Mouse (Mus musculus): ENCODE data around the gene Eif4e1b. TPM values are rescaled to one million over a fixed set of nuclear protein-coding genes. Genes with fewer than 3 reads are reported as not detected.

The Eif4e1b gene
- polyA plus RNA-seq, 1 experiment from 2014 or later = not detected

DNA sequence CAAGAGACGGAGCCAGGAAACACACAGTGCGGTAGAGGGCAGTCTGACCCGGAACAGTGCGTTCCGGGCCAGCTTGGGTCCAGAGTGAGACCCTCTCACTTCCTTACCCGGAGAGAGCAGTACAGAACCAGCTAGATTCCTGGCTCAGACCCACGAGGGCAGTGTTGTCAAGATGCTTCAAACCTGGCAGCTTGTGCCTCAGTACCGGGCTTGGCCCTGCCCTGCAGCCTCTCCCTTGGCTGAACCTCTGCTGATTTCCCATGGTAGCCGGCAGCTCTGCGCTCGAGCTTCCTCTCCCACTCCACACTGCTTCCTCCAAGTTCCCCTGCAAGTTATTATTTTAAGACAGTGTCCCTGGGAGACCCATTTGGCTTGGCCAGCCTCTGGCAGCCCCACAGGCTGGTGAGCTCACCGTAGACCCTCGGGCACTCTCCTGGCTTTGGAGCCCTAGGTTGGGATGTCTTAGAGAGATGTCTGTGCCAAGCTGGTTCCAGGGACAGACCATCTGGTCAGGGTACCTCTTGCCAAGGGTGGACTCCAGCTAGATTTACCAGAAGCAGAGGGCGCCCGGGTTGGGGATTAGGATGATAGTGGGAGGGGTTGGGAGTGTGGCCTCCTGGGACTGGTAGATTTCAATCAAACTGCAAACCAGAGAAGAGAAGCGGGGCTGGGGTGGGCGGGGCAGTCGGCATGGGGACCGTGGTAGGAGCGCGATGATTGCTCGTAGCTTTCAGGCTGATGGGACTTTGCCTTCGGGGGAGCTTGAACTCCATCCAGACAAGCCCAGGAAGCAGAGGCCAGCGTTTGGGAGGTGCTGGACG lies 40.5 kb downstream of the Eif4e1b start:
- peak overlapping the region; percentile 31 for H3K4me2 ChIP-seq (ENCODE audit: low read length)
- H3K4me3 ChIP-seq (ENCODE audit: low read depth, low read length) = no peak overlapping the region
- H3K9me3 ChIP-seq (replicated peaks; ENCODE audit: control insufficient read depth, low read length) = no peaks in the 10 kb centered on the region
- DNase-seq (ENCODE audit: low spot score) = peak; percentile 69
- peak overlapping the region; percentile 17; the same call in 1 of the 2 replicates for H3K9ac ChIP-seq (ENCODE audit: low read length)
- no peaks in the 10 kb centered on the region for H3K27me3 ChIP-seq (replicated peaks; ENCODE audit: control insufficient read depth, insufficient read depth, low read length)
- ATAC-seq = peak; percentile 73
- H3K36me3 ChIP-seq (ENCODE audit: control insufficient read depth, insufficient read depth, low read length) = no peaks in the 10 kb centered on the region
- peak overlapping the region; percentile 71; the same call in 1 of the 2 replicates for H3K27ac ChIP-seq (ENCODE audit: low read depth, low read length)
- 14% methylated on average over 25 of the region's 25 CpGs for WGBS
- peaks cover 7% of the 10 kb centered on the region for H3K4me1 ChIP-seq (ENCODE audit: control insufficient read depth, insufficient read depth, low read length)

DNA sequence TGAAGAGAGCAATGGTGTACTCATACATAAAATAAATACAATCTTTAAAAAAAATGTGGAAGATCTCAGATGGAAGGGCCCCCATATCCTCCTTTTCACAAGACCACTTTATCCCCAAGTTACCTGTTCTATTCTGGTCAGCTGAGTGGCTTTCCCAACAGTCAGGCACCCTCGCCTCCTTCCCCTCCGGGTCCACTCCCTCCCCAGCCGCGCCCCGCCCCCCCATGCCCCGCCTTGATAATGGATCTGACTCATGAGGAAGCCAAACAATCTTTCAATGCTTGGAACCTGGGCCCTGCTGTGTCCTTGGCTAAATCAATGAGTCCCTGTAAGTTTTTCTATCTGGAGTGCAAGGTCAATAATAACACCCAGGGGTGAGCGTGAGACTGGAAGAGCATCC lies 44.2 kb downstream of the Eif4e1b start:
- 66% methylated on average over 7 of the region's 7 CpGs for WGBS
- Histone ChIP-seq H3K36me3 (ENCODE audit: control insufficient read depth, insufficient read depth, low read length) (no peaks in the 10 kb centered on the region), H3K9me3 (replicated peaks; ENCODE audit: control insufficient read depth, low read length) (no peaks in the 10 kb centered on the region), H3K9ac (ENCODE audit: low read length) (no peak overlapping the region), H3K27me3 (replicated peaks; ENCODE audit: control insufficient read depth, insufficient read depth, low read length) (no peaks in the 10 kb centered on the region), H3K4me2 (ENCODE audit: low read length) (no peak overlapping the region), H3K4me3 (ENCODE audit: low read depth, low read length) (no peak overlapping the region), H3K4me1 (ENCODE audit: control insufficient read depth, insufficient read depth, low read length) (peaks cover 7% of the 10 kb centered on the region), H3K27ac (ENCODE audit: low read depth, low read length) (no peak overlapping the region)
- ATAC-seq (no peak), DNase-seq (ENCODE audit: low spot score) (no peak)

DNA sequence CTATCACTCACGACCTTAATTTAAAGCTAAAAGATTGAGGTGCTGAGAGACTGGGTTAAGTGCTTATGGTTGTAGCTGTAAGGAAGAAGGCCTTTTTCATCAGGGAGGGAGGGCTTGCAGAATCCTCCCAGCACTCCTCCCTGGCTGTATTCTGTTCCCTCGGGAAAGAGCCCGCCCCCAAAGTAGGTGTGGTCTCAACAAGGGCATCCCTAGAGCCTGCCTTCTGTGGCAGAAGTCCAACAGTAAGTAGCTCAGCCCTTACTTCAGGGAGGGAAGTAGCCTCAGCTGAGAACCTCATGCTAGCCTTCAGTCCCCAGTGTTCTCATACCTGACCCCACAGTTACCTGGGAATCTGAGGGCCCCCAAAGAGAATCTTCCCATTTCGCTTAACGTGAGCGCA lies 44.7 kb downstream of the Eif4e1b start:
- no peak overlapping the region for H3K27ac ChIP-seq (ENCODE audit: low read depth, low read length)
- DNase-seq (ENCODE audit: low spot score) = peak; percentile 44
- peaks cover 7% of the 10 kb centered on the region for H3K4me1 ChIP-seq (ENCODE audit: control insufficient read depth, insufficient read depth, low read length)
- no peak overlapping the region for H3K9ac ChIP-seq (ENCODE audit: low read length)
- WGBS = 58% methylated on average over 6 of the region's 6 CpGs
- H3K9me3 ChIP-seq (replicated peaks; ENCODE audit: control insufficient read depth, low read length) = no peaks in the 10 kb centered on the region
- no peak overlapping the region for H3K4me3 ChIP-seq (ENCODE audit: low read depth, low read length)
- H3K36me3 ChIP-seq (ENCODE audit: control insufficient read depth, insufficient read depth, low read length) = no peaks in the 10 kb centered on the region
- no peaks in the 10 kb centered on the region for H3K27me3 ChIP-seq (replicated peaks; ENCODE audit: control insufficient read depth, insufficient read depth, low read length)
- H3K4me2 ChIP-seq (ENCODE audit: low read length) = no peak overlapping the region
- no peak for ATAC-seq

DNA sequence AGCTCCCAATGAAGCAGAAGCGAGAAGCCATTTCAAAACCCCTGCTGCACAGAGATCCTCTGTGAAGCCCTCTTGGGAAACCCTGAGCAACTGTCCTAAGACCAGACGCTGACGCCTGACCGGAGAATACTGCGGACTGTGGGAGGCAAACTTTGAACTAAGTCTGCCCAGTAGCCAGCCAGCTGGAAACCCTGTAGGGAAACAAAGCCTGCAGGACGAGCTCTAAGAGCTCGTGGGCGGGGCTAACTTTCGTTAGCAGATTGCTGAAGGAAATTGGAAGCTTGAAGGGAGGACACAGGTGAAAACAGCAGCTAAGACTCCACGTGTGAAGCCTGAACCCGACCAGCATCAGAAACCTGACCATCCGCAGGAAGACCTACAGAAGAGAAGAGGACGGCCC lies 45.7 kb downstream of the Eif4e1b start:
- no peak for ATAC-seq
- no peaks in the 10 kb centered on the region for H3K9me3 ChIP-seq (replicated peaks; ENCODE audit: control insufficient read depth, low read length)
- H3K9ac ChIP-seq (ENCODE audit: low read length) = no peak overlapping the region; the same call in 1 of the 2 replicates
- no peaks in the 10 kb centered on the region for H3K27me3 ChIP-seq (replicated peaks; ENCODE audit: control insufficient read depth, insufficient read depth, low read length)
- H3K4me2 ChIP-seq (ENCODE audit: low read length) = peak overlapping the region; percentile 16
- H3K27ac ChIP-seq (ENCODE audit: low read depth, low read length) = no peak overlapping the region
- peak; percentile 52 for DNase-seq (ENCODE audit: low spot score)
- H3K4me3 ChIP-seq (ENCODE audit: low read depth, low read length) = no peak overlapping the region
- peaks cover 1% of the 10 kb centered on the region for H3K4me1 ChIP-seq (ENCODE audit: control insufficient read depth, insufficient read depth, low read length)
- H3K36me3 ChIP-seq (ENCODE audit: control insufficient read depth, insufficient read depth, low read length) = no peaks in the 10 kb centered on the region
- 6% methylated on average over 13 of the region's 13 CpGs for WGBS

DNA sequence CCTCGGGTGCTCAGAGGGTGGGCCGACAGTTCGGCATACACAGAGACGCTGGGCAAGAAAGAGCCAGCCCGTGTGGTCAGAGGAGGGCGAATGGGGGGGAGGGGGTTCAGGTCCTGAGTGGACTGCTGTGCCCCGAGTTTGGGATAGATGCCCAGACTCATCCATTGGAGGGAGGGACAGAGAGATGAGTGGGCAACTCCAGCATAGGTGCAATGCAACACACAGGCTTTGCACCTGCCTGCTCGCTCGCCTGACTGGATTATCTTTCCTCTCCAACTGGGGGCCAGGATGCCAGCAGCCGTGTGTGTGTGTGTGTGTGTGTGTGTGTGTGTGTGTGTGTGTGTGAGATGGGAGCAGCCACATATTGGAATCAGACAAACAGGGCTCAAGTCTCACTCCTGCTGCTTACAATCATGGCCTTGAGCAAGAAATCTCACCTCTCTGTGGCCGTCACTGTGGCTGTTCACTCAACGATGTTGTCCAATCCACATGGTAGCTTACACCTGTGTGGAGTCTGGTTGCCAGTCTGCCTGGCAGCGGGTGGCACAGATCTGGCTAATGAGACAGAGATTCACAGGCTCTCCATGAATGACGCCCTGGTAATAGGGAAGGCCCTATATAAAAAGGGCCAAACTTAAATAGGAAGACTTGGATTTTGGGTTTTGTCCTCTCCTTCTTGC lies 52.7 kb downstream of the Eif4e1b start:
- H3K36me3 ChIP-seq (ENCODE audit: control insufficient read depth, insufficient read depth, low read length) = no peaks in the 10 kb centered on the region
- ATAC-seq (no peak; the same call in 1 of the 2 replicates), DNase-seq (ENCODE audit: low spot score) (no peak)
- no peak overlapping the region for H3K4me3 ChIP-seq (ENCODE audit: low read depth, low read length)
- WGBS = 72% methylated on average over 14 of the region's 14 CpGs
- H3K4me2 ChIP-seq (ENCODE audit: low read length) = no peak overlapping the region
- peak overlapping the region; percentile 48; the same call in 1 of the 2 replicates for H3K27ac ChIP-seq (ENCODE audit: low read depth, low read length)
- no peak overlapping the region for H3K9ac ChIP-seq (ENCODE audit: low read length)
- H3K27me3 ChIP-seq (replicated peaks; ENCODE audit: control insufficient read depth, insufficient read depth, low read length) = no peaks in the 10 kb centered on the region
- H3K9me3 ChIP-seq (replicated peaks; ENCODE audit: control insufficient read depth, low read length) = no peaks in the 10 kb centered on the region
- peaks cover 17% of the 10 kb centered on the region for H3K4me1 ChIP-seq (ENCODE audit: control insufficient read depth, insufficient read depth, low read length)

DNA sequence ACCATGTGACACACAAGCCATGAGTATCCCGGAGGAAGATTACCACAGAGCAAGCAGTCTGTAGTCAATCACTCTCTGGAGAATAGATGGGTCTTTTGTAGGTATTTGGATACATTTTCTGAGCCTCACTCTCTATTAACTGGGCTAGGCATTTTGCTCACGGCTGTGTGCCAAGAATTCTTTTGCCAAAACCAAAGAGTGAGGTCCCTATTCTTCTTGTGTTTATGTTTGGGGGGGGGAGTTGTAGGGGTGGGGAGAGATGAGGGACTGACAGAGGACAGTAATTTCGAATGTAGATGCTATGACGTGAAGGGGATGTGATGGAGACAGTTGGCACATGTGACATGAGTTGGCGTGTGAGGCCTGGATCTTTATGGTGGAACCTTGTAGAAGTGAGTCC lies 53.3 kb downstream of the Eif4e1b start:
- Histone ChIP-seq H3K4me3 (ENCODE audit: low read depth, low read length) (no peak overlapping the region), H3K9me3 (replicated peaks; ENCODE audit: control insufficient read depth, low read length) (no peaks in the 10 kb centered on the region), H3K27me3 (replicated peaks; ENCODE audit: control insufficient read depth, insufficient read depth, low read length) (no peaks in the 10 kb centered on the region), H3K4me2 (ENCODE audit: low read length) (no peak overlapping the region), H3K9ac (ENCODE audit: low read length) (no peak overlapping the region), H3K4me1 (ENCODE audit: control insufficient read depth, insufficient read depth, low read length) (peaks cover 17% of the 10 kb centered on the region), H3K27ac (ENCODE audit: low read depth, low read length) (peak overlapping the region; percentile 48), H3K36me3 (ENCODE audit: control insufficient read depth, insufficient read depth, low read length) (no peaks in the 10 kb centered on the region)
- 48% methylated on average over 5 of the region's 5 CpGs for WGBS
- DNase-seq (ENCODE audit: low spot score) (peak; percentile 38), ATAC-seq (peak; percentile 26; the same call in 1 of the 2 replicates)

DNA sequence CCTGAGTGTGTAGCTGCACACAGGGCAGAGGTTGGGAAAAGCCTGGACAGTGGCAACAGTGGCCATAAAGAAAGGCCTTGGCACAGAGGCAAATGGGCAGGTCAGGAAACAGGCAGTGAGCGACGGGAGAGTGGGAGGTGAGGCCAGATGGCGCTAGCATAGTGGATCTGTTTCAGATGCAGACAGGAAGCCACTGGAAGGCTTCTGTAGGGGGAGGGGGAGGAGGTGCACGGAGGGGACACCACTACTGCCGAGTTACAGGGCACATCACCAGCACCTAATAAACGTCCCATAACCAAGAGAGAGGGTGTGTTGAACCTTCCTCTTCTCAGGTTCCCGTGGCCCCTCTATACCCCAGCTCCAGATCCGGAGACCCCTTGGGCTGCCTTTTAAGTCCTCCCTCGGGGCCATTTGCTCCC lies 53.7 kb downstream of the Eif4e1b start:
- 13% methylated on average over 9 of the region's 9 CpGs for WGBS
- peak; percentile 63 for DNase-seq (ENCODE audit: low spot score)
- no peak overlapping the region for H3K9ac ChIP-seq (ENCODE audit: low read length)
- peak overlapping the region; percentile 48 for H3K27ac ChIP-seq (ENCODE audit: low read depth, low read length)
- no peaks in the 10 kb centered on the region for H3K27me3 ChIP-seq (replicated peaks; ENCODE audit: control insufficient read depth, insufficient read depth, low read length)
- H3K9me3 ChIP-seq (replicated peaks; ENCODE audit: control insufficient read depth, low read length) = no peaks in the 10 kb centered on the region
- H3K4me2 ChIP-seq (ENCODE audit: low read length) = peak overlapping the region; percentile 18; the same call in 1 of the 2 replicates
- H3K4me3 ChIP-seq (ENCODE audit: low read depth, low read length) = no peak overlapping the region
- H3K36me3 ChIP-seq (ENCODE audit: control insufficient read depth, insufficient read depth, low read length) = no peaks in the 10 kb centered on the region
- H3K4me1 ChIP-seq (ENCODE audit: control insufficient read depth, insufficient read depth, low read length) = peaks cover 17% of the 10 kb centered on the region
- ATAC-seq = peak; percentile 48

Data from forebrain, embryonic 14.5 days (tissue).